Mouse (Mus musculus) megakaryocyte-erythroid progenitor cell, adult 5-6 weeks (primary cell): Measurements from ENCODE around the gene Lin52. TPM values are rescaled to one million over a fixed set of nuclear protein-coding genes. Genes with fewer than 3 reads are reported as not detected.
"Not testable (repeated sequence)": the region's sequence is repeated elsewhere in the genome, so short reads cannot be mapped to it uniquely, and the experiment has no call there.

ENCODE experiments used
- ATAC-seq: replicated peaks from 2 replicates; pipeline ENCODE4 v1.8.0; 2016; ENCODE audit warnings: mild to moderate bottlenecking, inconsistent platforms; ENCODE audit not compliant: severe bottlenecking, poor library complexity, low FRiP score, low TSS enrichment
- total RNA-seq, 2 experiments: library from RNA; stranded (forward) in 1 of 2; stranded (reverse) in 1 of 2; fragments of 200-1000, 215-1000 nt in 1 of 2; fragments of >200 nt in 1 of 2; fragmentation: Nextera tagmentation in 1 of 2; gene quantifications; 2 replicates each; pipeline ENCODE4 v1.2.3; 2014 to 2017

Lin52 gene
- total RNA-seq, 2 experiments from 2014 or later = 16.5 to 17.0 TPM

DNA sequence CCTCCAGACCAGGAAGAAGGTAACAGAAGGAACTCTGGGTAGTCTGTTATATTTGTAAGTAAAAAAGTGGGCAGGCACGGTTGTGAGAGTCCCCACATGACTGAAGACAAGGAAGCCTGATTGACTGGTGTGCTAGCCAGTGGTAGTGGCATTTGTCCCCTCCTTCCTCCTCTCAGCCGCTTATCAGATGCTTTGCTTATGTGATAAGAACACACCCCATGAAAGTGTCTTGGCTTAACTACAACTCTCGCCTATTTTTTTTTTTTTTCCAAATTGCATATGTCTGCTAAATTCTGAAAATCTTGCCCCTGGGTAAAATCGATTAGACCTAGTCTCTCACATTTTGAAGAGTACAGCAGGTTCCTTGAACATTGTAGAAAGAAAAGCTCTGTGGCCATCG is 79.2 kb downstream of the Lin52 start:
- peak; percentile 66; the same call in 1 of the 2 replicates for ATAC-seq

DNA sequence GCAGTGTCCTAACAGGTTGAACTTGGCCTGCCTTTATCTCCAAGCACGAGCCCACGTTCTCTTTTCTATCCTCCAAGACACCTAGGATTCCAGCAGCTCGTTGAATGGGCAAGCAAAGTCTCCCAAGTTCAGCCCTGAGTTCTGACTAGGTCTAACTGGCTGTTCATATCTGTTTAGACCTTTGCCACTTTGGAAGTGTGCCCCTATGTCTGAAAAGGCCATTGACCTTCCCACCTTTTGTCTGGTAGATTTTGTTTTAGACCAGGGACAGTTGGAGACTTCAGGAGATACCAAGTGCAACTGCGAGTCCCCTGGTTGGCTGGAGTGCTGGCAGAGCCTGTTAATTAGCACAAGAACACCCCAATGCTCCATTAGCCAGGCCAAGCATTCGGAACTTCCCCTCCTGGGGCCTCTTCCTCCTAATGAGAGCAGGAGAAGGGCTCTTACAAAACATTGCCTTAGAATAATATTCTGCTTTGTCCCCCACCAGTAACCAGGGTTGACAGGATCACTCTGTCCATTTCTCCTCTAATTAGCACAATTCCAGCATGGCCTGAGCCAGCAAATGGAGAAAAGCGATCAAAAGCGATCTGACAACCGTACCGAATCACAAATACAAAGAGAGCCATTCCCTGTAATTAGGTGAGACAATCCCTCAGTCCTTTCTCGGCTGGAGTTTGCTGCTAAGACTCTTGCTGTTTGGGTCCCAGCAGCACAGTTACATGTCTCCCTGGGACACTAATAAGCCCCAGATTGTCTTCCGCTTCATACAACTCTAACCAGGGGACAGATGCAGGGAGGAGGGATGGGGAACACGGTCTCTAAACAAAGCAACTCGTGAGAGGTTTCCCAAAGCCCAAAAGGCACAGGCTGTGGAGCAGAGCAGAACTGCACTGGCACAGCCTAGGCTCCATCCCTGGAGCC is 80.9 kb downstream of the Lin52 start:
- no peak for ATAC-seq

DNA sequence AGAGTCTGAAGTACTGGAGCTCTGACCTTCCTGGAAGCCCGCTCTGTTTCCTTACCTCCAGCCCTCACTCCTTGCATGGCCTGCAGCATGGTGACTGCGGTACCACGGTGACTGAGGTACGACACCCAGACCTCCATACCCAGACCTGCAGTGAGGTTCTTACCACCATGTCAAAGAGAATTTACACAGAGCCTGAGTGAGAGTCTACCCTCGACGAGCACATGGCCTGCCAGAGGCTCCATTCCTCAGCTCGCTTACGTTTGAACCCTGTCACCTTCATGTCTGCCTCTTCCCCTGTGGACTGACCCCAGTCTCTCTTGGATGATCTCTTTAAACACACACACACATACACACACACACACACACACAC is 81.6 kb downstream of the Lin52 start:
- no peak for ATAC-seq

DNA sequence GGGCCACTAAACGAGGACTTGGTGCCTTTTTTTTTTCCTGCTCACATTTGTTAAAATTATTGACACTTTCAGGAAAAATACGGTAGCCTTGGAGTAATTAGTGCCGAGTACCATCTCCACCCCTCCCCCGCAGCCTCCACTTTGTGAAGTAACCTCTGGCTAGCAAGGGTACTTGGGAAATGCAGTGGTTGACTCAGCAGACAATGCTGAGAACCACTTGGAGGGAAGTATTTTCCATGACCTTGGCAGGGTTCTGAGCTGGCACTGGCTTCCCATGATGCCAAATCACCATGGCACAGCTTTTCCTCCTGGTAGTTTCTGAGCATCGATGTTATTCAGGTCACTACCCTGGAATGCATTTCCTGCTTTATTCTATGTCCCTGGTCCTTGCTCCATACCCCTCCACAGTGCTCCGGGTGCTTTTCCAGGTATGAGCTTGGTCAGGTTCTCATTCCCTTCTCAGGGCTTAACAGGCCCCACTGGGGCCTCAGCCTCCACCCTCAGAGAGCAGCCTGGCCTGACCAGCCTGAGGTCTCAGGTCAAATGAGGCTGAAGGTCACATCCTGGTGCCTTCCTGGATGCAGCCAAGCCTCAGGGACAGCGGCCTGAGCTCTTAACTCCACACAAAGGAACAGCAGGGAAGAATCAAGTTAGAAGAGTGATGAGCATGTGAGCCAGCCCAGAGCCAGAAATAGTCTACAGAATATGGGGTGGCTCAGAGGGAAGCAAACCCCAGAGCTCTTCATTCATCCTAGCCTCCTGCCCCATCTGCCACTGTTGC is 82.7 kb downstream of the Lin52 start:
- ATAC-seq = no peak

DNA sequence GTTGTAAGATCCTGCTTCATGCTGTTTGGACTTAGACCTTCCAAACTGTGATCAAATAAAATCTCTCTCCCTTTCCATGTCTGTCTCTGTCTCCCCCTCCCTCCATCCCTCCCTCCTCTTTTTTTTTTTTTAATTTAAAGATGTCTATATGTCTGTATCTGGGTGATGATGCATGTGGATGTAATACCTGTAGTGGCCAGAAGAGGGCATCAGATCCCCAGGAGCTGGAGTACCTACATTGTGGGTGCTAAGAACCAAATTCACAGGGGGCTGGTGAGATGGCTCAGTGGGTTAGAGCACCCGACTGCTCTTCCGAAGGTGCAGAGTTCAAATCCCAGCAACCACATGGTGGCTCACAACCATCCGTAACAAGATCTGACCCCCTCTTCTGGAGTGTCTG is 88.3 kb downstream of the Lin52 start:
- ATAC-seq = not testable (repeated sequence)

DNA sequence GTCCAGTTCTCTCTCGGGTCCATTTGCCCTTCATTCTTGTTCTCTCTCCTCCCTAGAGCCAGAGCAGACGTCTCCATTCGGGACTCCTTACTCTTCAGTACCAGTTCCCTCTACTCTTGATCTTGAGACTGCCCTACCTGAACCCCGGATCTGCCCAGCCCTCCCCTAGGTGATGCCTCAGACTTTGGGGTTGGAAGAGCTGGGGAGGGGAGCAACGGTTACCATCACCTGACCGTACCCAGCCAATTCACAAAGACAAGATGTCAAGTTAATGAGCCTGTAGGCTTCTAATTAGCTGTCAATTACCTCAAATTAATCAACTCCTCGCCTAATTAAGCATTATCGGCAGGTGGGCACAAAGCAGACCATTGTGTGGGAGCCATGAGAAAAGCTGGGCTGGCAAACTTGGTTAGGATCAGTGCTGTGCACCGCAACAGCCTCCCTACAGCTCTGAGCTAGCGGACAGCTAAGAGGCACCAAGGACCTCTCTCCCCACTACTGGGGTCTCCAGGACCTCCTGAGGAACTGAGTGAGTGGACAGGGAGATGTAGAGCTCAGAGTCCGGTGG is 90.3 kb downstream of the Lin52 start:
- ATAC-seq = no peak

DNA sequence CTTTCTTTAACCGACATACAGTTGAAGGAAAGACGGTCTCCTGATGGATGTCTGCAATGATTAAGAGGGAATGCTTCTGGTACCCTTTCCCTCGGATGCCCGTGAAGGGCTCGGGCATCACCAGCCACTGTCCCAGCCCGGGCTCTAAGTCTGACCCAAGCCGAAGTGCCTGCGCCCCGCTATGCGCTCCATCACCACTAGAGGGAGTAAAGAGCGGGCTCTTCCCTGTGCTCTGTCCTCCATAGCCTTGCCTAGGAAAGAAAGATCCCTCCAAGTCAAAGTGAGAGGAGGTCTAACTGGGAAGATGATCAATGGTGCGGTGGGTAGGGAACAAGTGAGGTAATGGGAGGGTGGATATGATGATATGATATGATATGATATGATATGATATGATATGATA is 94.8 kb downstream of the Lin52 start:
- peak; percentile 90 for ATAC-seq

DNA sequence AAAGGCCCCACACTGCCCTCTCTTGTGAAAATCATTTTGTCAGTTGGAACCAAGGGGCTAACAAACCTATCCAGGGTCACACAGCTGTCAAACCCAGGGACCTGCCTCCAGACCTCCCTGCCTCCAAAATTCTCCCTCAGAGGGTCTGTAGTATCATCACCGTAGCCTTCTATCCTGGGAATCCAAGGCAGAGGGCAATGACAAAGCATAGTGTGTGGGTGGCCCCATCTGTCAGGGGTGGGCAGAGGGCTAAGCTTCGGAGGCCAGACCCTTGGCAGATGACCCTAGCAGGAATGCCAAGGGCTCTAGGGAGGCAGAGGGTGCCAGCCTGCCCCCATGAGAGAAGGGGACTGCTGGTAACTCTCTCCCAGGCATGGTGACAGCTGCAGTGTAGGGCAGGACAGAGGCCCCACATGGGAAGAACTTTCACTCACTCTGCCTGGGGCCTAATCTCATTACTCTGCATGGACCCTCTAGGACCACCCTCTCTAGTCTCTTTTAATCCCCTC is 95.4 kb downstream of the Lin52 start:
- ATAC-seq = no peak

DNA sequence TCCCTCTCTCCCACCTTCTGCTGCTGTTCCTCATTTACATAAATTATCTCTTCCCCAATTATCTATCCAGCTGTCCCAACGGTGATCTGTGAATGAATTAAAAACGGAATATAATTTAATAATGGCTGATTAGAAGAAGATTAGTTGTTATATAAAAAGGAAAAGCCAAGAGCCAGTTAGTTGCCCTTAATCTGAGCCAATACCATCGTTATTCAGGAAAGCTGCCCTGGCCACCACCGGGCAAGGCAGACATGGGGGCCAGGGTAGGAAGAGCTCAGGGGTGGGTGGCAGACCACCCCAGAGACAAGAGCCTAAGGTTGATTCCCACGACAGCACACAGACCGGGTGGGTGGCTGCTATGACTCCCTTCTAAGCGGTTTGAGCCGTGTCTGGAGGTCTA is 97.0 kb downstream of the Lin52 start:
- ATAC-seq = no peak

DNA sequence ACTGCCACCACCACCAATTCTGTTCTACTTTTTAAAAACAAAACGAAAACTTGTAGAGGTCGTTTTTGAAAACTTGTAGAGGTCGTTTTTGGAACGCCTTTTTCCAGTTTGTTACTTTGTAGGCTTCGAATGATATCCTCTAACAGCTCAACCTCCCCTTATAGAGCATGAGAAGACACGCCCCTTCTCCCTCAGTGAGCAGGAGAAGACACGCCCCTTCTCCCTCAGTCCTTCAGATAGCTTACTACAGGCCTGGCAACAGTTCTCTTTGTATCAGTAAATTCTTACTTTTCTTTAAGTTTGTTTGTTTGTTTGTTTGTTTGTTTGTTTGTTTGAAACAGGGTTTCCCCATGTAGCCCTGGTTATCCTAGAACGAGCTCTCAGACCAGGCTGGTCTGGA is 104.0 kb downstream of the Lin52 start:
- no peak for ATAC-seq

DNA sequence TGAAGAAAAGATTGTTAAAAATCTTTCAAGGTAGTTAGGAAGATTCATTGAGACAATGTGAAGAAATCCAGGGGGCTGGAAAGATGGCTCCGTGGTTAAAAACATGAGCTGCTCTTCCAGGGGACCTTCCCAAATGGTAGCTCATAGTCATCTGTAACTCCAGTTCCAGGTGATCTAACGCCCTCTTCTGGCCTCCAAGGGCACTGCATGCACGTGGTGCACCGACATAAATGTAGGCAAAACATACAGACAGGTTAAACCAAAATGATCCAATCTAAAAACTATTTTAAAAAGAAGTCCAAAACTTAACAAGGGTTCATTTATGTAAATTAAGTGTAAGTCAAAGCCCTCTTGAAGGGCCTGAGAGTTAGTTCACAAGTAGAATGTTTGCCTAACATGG is 111.3 kb downstream of the Lin52 start:
- no peak for ATAC-seq

DNA sequence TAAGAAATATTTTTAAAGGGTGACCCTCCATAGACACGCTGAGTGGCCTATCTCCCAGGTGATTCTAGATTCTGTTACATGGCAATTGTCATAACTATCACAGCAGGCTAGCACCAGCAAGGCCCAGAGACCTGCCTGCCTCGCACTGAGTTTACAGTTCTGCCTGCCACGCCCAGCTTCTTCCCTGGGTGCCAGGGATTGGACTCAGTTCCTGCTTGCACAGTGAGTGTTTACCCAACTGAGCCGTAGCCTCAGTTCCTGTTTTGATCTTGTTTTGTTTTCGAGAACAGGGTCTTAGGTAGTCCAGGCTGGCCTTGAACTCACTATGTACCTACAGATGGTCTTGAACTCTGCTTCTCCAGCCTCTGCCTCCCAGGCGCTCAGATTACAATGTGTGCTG is 116.4 kb downstream of the Lin52 start:
- ATAC-seq = no peak

DNA sequence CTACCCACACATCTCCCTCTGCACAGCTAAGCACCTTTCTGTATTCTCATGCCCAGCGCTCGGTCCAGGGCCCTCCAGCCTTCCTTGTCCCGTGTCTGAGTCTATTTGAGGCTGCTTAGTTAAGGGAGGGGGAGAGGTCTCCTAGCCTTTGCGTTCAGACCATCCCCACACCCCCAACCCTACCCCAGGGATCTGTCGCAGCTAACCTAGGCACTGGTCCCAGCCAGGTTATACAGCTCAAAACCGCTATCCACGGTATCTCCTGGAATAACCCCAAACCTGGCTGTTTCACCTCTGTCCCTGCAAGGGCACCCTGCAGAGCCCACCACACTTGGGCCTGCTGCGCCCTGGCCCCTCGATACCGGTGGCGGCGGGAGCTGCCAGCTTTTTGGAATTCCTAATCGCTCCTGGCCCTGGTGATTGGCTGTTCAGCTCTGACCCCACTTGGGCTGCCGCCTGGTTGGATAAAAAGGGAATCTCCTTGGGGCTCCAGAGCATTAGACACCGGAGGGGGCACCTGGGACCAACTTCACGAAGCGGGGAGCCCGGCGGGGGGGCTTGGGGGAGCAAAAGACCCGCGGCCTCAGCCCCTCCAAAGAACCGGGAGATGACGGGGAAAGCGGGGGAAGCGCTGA is 118.2 kb downstream of the Lin52 start, which contains the start of gene Vsx2:
Vsx2 (plus strand) TSS at position 427 of the 635 bp plus-strand sequence.
- no peak for ATAC-seq

DNA sequence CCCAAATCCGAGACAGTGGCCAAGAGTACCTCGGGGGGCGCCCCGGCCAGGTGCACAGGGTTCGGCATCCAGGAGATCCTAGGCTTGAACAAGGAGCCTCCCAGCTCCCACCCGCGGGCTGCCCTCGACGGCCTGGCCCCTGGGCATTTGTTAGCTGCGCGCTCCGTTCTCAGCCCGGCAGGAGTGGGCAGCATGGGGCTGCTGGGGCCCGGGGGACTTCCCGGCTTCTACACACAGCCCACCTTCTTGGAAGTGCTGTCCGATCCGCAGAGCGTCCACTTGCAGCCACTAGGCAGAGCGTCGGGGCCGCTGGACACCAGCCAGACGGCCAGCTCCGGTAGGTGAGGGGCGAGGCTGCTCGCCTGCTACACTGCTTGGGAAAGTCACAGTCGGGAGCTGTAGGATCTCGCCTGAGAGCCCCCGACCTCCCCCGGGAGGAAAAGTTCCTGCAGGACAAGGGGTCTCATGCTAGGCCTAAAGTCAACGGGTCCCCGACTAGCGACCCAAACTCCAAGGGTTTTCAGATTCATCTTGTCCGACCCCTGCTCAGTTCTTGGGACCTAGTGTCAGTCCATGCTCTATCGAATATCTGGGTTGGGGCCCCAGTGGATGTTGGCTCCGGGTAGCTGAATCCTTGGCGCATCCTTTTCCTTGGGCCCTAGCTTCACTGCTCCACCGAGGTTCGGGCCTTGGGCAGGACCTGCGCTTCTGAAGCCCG is 118.9 kb downstream of the Lin52 start:
- no peak for ATAC-seq

DNA sequence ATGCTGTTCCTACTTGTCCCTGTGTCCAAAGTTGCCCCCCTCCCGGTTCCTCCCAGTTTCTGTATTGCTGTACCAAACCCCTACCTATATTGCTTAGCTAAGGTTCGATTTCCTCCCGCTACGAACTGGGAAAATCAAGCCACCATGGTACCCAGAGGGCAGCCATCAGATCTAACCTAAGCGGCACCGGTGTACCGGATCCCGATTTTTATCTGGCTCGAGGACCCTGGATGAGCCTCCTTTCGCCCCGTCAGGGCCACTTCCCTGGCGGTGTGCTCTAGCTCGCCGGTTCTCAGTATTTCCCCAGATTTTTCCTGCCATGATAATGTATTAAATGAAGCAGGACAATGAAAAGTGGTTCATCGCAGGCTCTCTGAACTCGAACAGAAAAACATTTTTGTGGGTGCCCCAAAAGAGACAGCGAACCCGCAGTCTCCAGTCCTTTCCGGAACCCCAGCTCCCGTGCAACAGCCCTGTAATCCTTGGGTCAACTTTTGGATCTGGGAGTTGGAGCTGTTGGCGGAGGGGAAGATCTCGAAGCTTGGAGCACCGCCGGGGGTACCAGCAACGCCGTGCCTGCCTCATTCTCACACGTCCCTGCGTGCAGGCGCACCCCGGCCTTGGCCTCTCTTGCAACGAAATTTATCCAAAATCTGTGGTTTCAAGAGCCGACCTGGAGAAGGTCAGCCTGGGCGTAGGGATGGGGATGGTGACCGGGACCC is 119.6 kb downstream of the Lin52 start:
- ATAC-seq = no peak

DNA sequence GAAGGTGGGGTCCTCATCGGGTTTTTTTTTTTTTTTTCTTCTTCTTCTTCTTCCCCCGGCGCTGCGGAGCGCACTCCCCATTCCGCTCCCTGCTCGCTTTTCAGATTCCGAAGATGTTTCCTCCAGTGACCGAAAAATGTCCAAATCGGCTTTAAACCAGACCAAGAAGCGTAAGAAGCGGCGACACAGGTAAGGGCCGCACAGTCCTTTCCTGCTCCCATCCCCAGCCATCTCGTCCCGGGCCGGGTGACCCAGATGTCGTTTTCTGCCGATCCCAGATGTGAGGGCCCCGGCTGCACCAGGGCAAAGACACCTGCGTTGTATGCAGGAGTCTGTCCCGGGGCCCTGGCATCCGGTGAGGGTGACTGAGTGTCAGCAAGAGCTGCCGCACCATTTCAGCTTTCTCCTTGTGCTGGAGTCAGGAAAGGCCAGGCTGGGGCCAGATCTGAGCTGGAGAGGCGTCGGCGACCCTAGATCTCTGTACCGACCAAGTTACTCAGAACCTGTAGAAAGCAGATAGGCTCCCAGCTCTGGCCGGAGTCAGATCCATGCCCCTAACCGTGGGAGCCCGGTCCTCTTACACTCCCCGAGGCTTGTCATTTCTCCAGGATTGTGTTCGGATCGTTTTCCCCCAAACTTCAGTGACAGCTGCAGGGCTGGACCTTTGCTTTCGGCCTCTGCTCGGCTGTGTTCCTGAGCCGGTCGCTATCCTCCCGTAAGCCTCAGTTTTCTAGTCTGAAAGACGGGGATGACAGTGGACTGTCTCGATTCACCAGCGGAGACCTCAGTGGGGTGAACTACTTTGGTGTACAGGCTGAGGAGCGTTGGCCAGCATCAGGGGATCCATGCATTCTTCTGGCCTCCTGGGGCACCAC is 120.5 kb downstream of the Lin52 start:
- ATAC-seq = 0 out of 2 replicates have a peak, but pooled peaks have one; percentile 25

DNA sequence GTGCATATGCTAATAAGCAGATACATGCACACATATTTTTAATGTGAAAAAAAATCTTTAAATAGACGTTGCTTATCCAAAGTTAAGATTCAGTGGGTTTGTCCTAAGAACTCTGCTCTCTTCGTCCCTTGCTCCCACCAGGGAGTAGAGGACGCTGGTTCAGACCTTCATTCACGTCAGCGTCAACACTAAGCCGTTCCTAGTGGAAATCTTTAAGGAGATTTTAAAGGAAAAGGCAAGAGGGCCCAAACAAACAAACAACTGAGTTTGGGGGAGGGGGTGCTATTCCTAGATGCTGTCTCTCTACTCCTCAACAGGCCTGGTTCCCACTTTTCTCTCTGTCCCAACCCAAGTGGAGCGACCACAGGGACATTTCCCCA is 121.1 kb downstream of the Lin52 start:
- no peak for ATAC-seq
